Mouse (Mus musculus) ES-E14 (cell line): ENCODE measurements at regions not wholly inside any gene's neighbourhood (a gene's known extent, or its start where the extent isn't known, plus 50 kb on each side); places are given as distances from the start of the nearest gene placed in this dataset.

ENCODE experiments used
- DNase-seq: peaks from one replicate; pipeline ENCODE4 v3.0.0-alpha.2; 2013; ENCODE audit warnings: low read depth, low spot score
- H3K27ac ChIP-seq: 2 replicates; pipeline ENCODE4 v1.5.1; 2012; ENCODE audit warnings: low read depth, mild to moderate bottlenecking, low read length, moderate library complexity, mixed read lengths; ENCODE audit not compliant: poor library complexity, insufficient read depth, severe bottlenecking
- H3K36me3 ChIP-seq: 2 replicates; pipeline ENCODE4 v1.6.1; 2012; ENCODE audit warnings: mild to moderate bottlenecking, low read length, moderate library complexity, mixed read lengths; ENCODE audit not compliant: control insufficient read depth, poor library complexity, insufficient read depth, severe bottlenecking
- H3K4me1 ChIP-seq, 2 experiments: fragments of 150-350 bp in 1 of 2; sonication (generic) in 1 of 2; 2 replicates each; pipeline ENCODE4 v1.6.1; 2012; ENCODE audit warnings: low read length in 2 of 2, mild to moderate bottlenecking in 1 of 2, mixed read lengths in 1 of 2; ENCODE audit not compliant: control insufficient read depth in 2 of 2, insufficient read depth in 2 of 2, poor library complexity in 1 of 2
- H3K4me3 ChIP-seq, 2 experiments: fragments of 150-350 bp in 1 of 2; sonication (generic) in 1 of 2; 2 replicates each; pipeline ENCODE4 v1.5.1; 2012; ENCODE audit warnings: low read length in 2 of 2, low read depth in 1 of 2, mild to moderate bottlenecking in 1 of 2, mixed read lengths in 1 of 2; ENCODE audit not compliant: insufficient read depth in 1 of 2, poor library complexity in 1 of 2, severe bottlenecking in 1 of 2
- H3K9ac ChIP-seq: 2 replicates; pipeline ENCODE4 v1.6.1; 2012; ENCODE audit warnings: low read depth, mild to moderate bottlenecking, low read length, mixed read lengths; ENCODE audit not compliant: poor library complexity, insufficient read depth, severe bottlenecking
- H3K9me3 ChIP-seq: fragments of 150-350 bp; sonication (generic); 2 replicates; pipeline ENCODE4 v1.6.1; 2012; ENCODE audit warnings: low read depth, mild to moderate bottlenecking, low read length; ENCODE audit not compliant: control insufficient read depth, insufficient read depth
- CHD2 ChIP-seq: IDR thresholded peaks from 2 replicates; pipeline ENCODE4 v1.6.1; 2014; ENCODE audit warnings: mild to moderate bottlenecking, low read depth, low read length, inconsistent platforms
- HCFC1 ChIP-seq: IDR thresholded peaks from 2 replicates; pipeline ENCODE4 v1.6.1; 2012; ENCODE audit warnings: low read length, inconsistent platforms, borderline replicate concordance; ENCODE audit not compliant: insufficient read depth
- MAFK ChIP-seq: IDR thresholded peaks from 2 replicates; pipeline ENCODE4 v1.6.1; 2014; ENCODE audit warnings: mild to moderate bottlenecking, low read depth, low read length, inconsistent platforms; ENCODE audit not compliant: insufficient read depth
- ZC3H11A ChIP-seq: IDR thresholded peaks from 2 replicates; pipeline ENCODE4 v1.6.1; 2012; ENCODE audit warnings: low read depth, mild to moderate bottlenecking, inconsistent platforms, low read length, borderline replicate concordance
- ZNF384 ChIP-seq: IDR thresholded peaks from 2 replicates; pipeline ENCODE4 v1.6.1; 2012; ENCODE audit warnings: low read depth, low read length, inconsistent platforms
- in situ Hi-C, 2 experiments: fragments of 600-800 bp; cut with MboI; formaldehyde crosslinking; loops; one replicate each; pipeline ENCODE4 v1.15.1; 2025; ENCODE audit warnings: low sequenced_read_pairs in 2 of 2, inconsistent platforms in 1 of 2; ENCODE audit not compliant: unreplicated experiment in 2 of 2

GRCm38 (mm10) chr4:24437258-24437657 is 59.0 kb upstream of the Mms22l start:
- Histone ChIP-seq H3K4me3 (no peak overlapping the region), H3K9me3 (no peaks in the 10 kb centered on the region), H3K4me1 (peaks cover 3 to 6% of the 10 kb centered on the region in 2 experiments; a peak in 1 of 4 replicates), H3K9ac (no peak overlapping the region), H3K27ac (no peak overlapping the region), H3K36me3 (no peaks in the 10 kb centered on the region)
- TF ChIP-seq ZNF384 = no peak
- TF ChIP-seq MAFK = no peak
- TF ChIP-seq CHD2 = no peak
- TF ChIP-seq HCFC1 = no peak
- TF ChIP-seq ZC3H11A = no peak
- peak; percentile 51 for DNase-seq
- in situ Hi-C loops = no loop called here
